Mouse (Mus musculus): ENCODE measurements around the gene Tgif1.

DNA sequence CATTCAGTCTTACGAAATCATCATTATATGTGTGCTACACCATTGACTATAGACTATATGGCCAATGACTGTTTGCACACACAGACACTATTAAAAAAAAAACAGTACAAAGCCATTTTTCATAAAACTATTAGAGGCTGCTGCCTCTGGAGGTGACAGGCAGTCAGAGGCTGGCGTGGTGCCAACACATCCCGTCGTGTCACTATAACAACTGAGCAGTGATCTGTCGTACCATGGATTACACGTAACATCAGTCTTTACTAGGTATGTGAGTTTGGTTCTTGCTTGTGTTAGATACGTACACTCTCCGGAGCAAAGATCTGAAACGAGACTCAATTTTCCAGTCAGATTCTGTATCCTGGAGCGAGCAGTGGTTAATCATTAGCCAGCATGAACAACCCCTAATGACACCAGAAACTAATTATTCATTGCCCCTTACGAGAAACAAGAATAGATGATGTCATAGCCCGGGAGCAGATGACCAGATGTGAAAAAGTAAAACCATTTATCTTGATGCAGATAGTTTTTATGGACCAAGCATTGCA lies 3.6 kb upstream of the Tgif1 start:
- TF ChIP-seq CTCF (conservative IDR thresholded peaks at IDR 0.05; ENCODE audit: insufficient read depth, insufficient read length, low read depth, low read length) (0 out of 2 replicates have a peak, but pooled peaks have one; percentile 4), POLR2A (IDR thresholded peaks at IDR 0.05; ENCODE audit: low read depth, low read length) (no peak)

All from kidney, adult 2 months (tissue).